Mouse (Mus musculus): ENCODE results near the gene Tmem74b.

- TF ChIP-seq POLR2A (IDR thresholded peaks at IDR 0.05; ENCODE audit: borderline replicate concordance, insufficient read depth, low read length): no peak
- TF ChIP-seq CTCF (IDR thresholded peaks at IDR 0.05; ENCODE audit: borderline replicate concordance, insufficient read depth, low read depth, low read length): no peak
Measured at GRCm38 (mm10) chr2:151701231-151702145, at the start of gene Tmem74b.
